Mouse (Mus musculus) limb, embryonic 15.5 days (tissue): ENCODE measurements around the gene Rccd1. TPM values are rescaled to one million over a fixed set of nuclear protein-coding genes. Genes with fewer than 3 reads are reported as not detected.
A peak's percentile ranks its signal among the peaks of the same experiment; 100 is the strongest.

Experiments
- ATAC-seq: fragments of 200-750 bp; cut with Nextera tagmentation; 2 replicates; pipeline ENCODE4 v1.8.0; 2017; ENCODE audit warnings: low read depth, moderate TSS enrichment; ENCODE audit not compliant: insufficient number of reproducible peaks, low FRiP score, low TSS enrichment
- H3K27ac ChIP-seq: fragments of 300-500 bp; sonication (generic); 2 replicates; pipeline ENCODE4 v1.5.1; 2015; ENCODE audit warnings: moderate library complexity, mild to moderate bottlenecking, inconsistent platforms
- H3K27me3 ChIP-seq: fragments of 300-500 bp; sonication (generic); 2 replicates; pipeline ENCODE4 v1.6.1; 2015; ENCODE audit warnings: inconsistent platforms
- H3K36me3 ChIP-seq: fragments of 300-500 bp; sonication (generic); 2 replicates; pipeline ENCODE4 v1.6.1; 2015; ENCODE audit warnings: inconsistent platforms
- H3K4me1 ChIP-seq: fragments of 300-500 bp; sonication (generic); 2 replicates; pipeline ENCODE4 v1.6.1; 2015; ENCODE audit warnings: inconsistent platforms
- H3K4me2 ChIP-seq: fragments of 300-500 bp; sonication (generic); 2 replicates; pipeline ENCODE4 v1.6.1; 2015; ENCODE audit warnings: mild to moderate bottlenecking, inconsistent platforms
- H3K4me3 ChIP-seq: fragments of 300-500 bp; sonication (generic); 2 replicates; pipeline ENCODE4 v1.5.1; 2015; ENCODE audit warnings: mild to moderate bottlenecking, inconsistent platforms
- H3K9ac ChIP-seq: fragments of 300-500 bp; sonication (generic); 2 replicates; pipeline ENCODE4 v1.6.1; 2015; ENCODE audit warnings: inconsistent platforms
- H3K9me3 ChIP-seq: fragments of 300-500 bp; sonication (generic); 2 replicates; pipeline ENCODE4 v1.6.1; 2016; ENCODE audit warnings: inconsistent platforms
- WGBS: fragments of 180-500 bp; shearing (Covaris S2); methylation state at CpG from one replicate; pipeline ENCODE4 v1.1.7; 2015; 5-methylcytosine and 5-hydroxymethylcytosine counted together
- polyA plus RNA-seq: library from polyadenylated mRNA; unstranded; fragments of >200 nt; fragmentation: Nextera tagmentation; extraction: Ambion mirVana; gene quantifications from 2 replicates; pipeline ENCODE4 v1.2.1, GENCODE M21; 2015

Gene Rccd1
- 8.0 and 9.5 TPM in 2 replicates for polyA plus RNA-seq

- peak within 1 kb of the TSS; percentile 72 for H3K4me2 ChIP-seq
- no peaks in the 10 kb centered on the region for H3K27me3 ChIP-seq
- no peaks in the 10 kb centered on the region for H3K9me3 ChIP-seq
- peak; percentile 98 for ATAC-seq
- H3K4me1 ChIP-seq: peaks cover 18% of the 10 kb centered on the region
- H3K9ac ChIP-seq: peak within 1 kb of the TSS; percentile 51
- WGBS: 1% methylated on average over 38 of the region's 38 CpGs
- peak within 1 kb of the TSS; percentile 93 for H3K27ac ChIP-seq
- H3K4me3 ChIP-seq: peak within 1 kb of the TSS; percentile 74
- H3K36me3 ChIP-seq: peaks cover 60% of the 10 kb centered on the region
Observed at GRCm38 (mm10) chr7:80324043-80324815, at the start of gene Rccd1. Gene Rccd1, minus strand, starts transcription at chr7:80324454.

- Histone ChIP-seq H3K9me3 (no peaks in the 10 kb centered on the region), H3K36me3 (peaks cover 5% of the 10 kb centered on the region; the same call in 1 of the 2 replicates), H3K27ac (no peak overlapping the region), H3K4me1 (peaks cover 16% of the 10 kb centered on the region), H3K4me3 (no peak overlapping the region), H3K4me2 (no peak overlapping the region), H3K27me3 (no peaks in the 10 kb centered on the region), H3K9ac (peak overlapping the region; percentile 1; the same call in 1 of the 2 replicates)
- 68% methylated on average over 12 of the region's 12 CpGs for WGBS
- ATAC-seq: no peak
Observed at GRCm38 (mm10) chr7:80373850-80374249, 49.6 kb upstream of the Rccd1 start.

DNA sequence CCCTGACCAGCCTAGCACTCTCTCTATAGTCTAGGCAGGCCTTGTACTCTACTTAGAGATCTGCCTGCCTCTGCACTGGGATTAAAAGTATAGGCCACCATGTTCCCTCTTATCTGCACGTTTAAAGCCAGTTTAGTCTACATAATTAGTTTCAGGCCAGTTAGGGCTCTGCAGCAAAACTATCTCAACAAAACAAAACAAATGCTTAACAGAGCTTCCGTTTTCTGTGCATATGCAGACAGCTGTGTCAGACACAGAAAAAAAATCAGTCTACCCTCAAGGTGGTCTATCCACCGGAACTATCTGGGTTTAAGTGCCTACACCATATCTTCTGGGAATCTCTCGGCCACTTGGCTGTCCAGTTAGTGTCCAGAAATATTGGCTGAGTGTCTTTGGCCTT lies 49.1 kb upstream of the Rccd1 start:
- no peak for ATAC-seq
- no peaks in the 10 kb centered on the region for H3K9me3 ChIP-seq
- H3K36me3 ChIP-seq: peaks cover 4% of the 10 kb centered on the region; the same call in 1 of the 2 replicates
- no peak overlapping the region for H3K4me3 ChIP-seq
- no peaks in the 10 kb centered on the region for H3K27me3 ChIP-seq
- 70% methylated on average over 4 of the region's 4 CpGs for WGBS
- no peak overlapping the region for H3K4me2 ChIP-seq
- no peak overlapping the region for H3K9ac ChIP-seq
- H3K4me1 ChIP-seq: peaks cover 16% of the 10 kb centered on the region
- no peak overlapping the region for H3K27ac ChIP-seq

- no peaks in the 10 kb centered on the region for H3K9me3 ChIP-seq
- H3K9ac ChIP-seq: no peak overlapping the region
- H3K4me2 ChIP-seq: no peak overlapping the region
- WGBS: 47% methylated on average over 2 of the region's 2 CpGs
- no peak overlapping the region for H3K4me3 ChIP-seq
- ATAC-seq: no peak
- no peak overlapping the region for H3K27ac ChIP-seq
- H3K27me3 ChIP-seq: no peaks in the 10 kb centered on the region
- peaks cover 9% of the 10 kb centered on the region for H3K36me3 ChIP-seq
- H3K4me1 ChIP-seq: peaks cover 16% of the 10 kb centered on the region
Observed at GRCm38 (mm10) chr7:80372667-80373066, 48.4 kb upstream of the Rccd1 start.

DNA sequence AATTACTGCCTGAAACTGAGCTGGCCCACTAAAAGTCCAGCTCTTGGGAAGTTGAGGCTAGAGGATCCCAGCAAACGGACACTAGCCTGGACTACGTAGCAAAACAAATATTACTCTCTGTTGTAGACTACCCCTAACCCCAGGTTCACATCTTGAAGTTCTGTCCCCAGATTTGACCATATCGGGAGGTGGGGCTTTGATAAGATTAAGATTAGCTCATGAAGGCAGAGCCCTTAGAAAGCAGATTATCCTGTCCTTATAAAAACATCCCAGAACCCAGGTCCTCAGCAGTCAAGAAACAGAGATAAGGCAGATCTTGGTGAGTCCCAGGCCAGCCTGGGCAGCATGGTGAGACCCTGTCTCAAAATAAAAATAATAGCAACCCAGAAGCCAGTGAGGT lies 47.9 kb upstream of the Rccd1 start:
- ATAC-seq: no peak
- 85% methylated on average over 3 of the region's 3 CpGs for WGBS
- no peak overlapping the region for H3K4me2 ChIP-seq

DNA sequence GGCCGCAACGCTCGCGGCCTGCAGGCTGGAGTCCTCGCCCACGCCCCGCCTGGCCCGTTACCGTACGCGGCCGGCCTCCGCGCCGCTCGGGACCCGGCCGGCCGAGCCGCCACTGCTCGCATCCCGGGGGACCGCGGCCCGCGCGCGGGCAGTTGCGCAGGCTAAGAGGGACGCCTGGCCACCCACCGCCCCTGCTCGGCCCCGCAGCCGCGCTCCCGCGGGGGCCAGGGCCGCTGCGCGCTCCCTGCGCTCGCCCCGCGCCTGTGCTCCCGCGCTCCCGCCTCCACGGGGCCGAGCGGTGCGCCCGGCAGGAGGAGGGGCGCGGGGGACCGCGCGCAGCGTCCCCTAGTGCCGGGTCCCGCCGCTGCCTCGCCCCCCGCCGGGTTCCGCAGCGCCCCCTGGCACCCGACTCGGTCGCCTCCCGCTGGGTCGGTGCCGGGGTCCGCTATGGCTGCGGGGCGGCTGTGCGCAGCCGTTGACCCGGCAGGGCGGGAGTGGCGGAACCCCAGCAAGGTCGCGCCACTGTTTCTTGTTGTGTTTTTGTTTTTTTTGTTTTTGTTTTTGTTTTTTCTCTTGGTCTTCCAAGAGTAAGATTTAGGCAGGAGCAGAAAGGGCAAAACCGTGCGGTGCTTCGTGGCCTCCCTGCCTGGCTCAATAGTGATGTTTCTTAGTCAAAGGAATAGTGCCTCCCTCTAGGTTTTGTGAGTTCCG lies 46.9 kb upstream of the Rccd1 start, which contains the start of gene Man2a2:
Gene Man2a2 (minus strand): TSS at position 335 of the 711 bp plus-strand sequence.
- H3K9me3 ChIP-seq: no peaks in the 10 kb centered on the region
- peak within 1 kb of the TSS; percentile 87 for H3K9ac ChIP-seq
- peaks cover 23% of the 10 kb centered on the region for H3K36me3 ChIP-seq
- peak; percentile 71 for ATAC-seq
- peak within 1 kb of the TSS; percentile 77 for H3K4me2 ChIP-seq
- WGBS: under 1% methylated on average over 59 of the region's 86 CpGs
- H3K4me3 ChIP-seq: peak within 1 kb of the TSS; percentile 89
- H3K27me3 ChIP-seq: no peaks in the 10 kb centered on the region
- H3K4me1 ChIP-seq: peaks cover 16% of the 10 kb centered on the region
- peak within 1 kb of the TSS; percentile 88 for H3K27ac ChIP-seq

More for the DNA sequence above, 47.9 kb upstream of the Rccd1 start:
- peaks cover 14% of the 10 kb centered on the region for H3K36me3 ChIP-seq
- no peak overlapping the region for H3K9ac ChIP-seq
- peaks cover 16% of the 10 kb centered on the region for H3K4me1 ChIP-seq
- H3K4me3 ChIP-seq: no peak overlapping the region
- H3K27me3 ChIP-seq: no peaks in the 10 kb centered on the region
- H3K9me3 ChIP-seq: no peaks in the 10 kb centered on the region
- no peak overlapping the region for H3K27ac ChIP-seq

DNA sequence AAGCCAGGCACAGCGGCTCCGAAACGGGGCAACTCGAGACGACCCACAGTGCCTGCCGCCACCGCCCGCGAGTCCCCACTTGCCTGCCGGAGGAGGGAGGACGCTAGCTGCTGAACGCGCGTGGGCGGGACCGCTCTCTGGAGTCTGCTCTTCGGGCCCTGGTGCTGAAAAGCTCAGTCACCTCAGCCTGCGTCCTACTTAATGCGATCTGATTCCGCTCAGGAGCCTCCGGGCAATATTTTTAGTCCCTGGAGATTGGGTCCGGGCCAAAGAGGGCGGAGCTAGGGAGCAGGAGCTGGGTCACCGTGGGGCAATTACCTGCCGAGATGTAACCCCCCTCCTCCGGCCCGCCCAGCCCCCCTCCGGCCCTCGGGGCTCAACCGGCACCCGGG lies 46.4 kb upstream of the Rccd1 start:
- peak overlapping the region; percentile 87 for H3K9ac ChIP-seq

DNA sequence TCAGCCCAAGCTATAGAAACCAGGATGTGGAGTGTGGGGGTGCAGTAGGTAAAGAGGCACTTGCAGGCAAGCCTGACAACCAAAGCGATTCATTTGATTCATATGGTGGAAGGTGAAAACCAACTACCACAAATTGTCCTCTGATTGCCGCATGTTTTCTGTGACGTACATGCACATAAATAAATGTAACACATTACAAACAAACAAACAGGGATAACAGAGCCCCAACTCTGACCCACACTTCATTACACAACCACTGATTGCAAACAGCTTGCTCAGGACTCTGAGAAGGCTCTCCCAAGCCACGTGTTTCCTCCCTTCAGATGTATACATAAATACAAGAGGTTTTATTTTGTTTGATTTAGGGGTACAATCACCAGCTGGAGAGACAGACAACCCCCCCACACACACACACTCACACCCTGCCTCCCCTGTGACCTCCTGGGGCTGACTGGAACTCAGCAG lies 45.7 kb upstream of the Rccd1 start:
- 18% methylated on average over 4 of the region's 4 CpGs for WGBS
- H3K9ac ChIP-seq: peak overlapping the region; percentile 87
- H3K9me3 ChIP-seq: no peaks in the 10 kb centered on the region
- H3K4me2 ChIP-seq: peak overlapping the region; percentile 77
- H3K36me3 ChIP-seq: peaks cover 28% of the 10 kb centered on the region
- ATAC-seq: no peak
- H3K4me1 ChIP-seq: peaks cover 16% of the 10 kb centered on the region
- no peaks in the 10 kb centered on the region for H3K27me3 ChIP-seq
- H3K27ac ChIP-seq: peak overlapping the region; percentile 88
- peak overlapping the region; percentile 89 for H3K4me3 ChIP-seq

More for the DNA sequence above, 46.4 kb upstream of the Rccd1 start:
- H3K4me3 ChIP-seq: peak overlapping the region; percentile 89
- H3K4me1 ChIP-seq: peaks cover 16% of the 10 kb centered on the region
- peak overlapping the region; percentile 88 for H3K27ac ChIP-seq
- peak; percentile 57; the same call in 1 of the 2 replicates for ATAC-seq
- peak overlapping the region; percentile 77 for H3K4me2 ChIP-seq
- 0% methylated on average over 29 of the region's 31 CpGs for WGBS
- peaks cover 28% of the 10 kb centered on the region for H3K36me3 ChIP-seq
- H3K27me3 ChIP-seq: no peaks in the 10 kb centered on the region
- no peaks in the 10 kb centered on the region for H3K9me3 ChIP-seq

DNA sequence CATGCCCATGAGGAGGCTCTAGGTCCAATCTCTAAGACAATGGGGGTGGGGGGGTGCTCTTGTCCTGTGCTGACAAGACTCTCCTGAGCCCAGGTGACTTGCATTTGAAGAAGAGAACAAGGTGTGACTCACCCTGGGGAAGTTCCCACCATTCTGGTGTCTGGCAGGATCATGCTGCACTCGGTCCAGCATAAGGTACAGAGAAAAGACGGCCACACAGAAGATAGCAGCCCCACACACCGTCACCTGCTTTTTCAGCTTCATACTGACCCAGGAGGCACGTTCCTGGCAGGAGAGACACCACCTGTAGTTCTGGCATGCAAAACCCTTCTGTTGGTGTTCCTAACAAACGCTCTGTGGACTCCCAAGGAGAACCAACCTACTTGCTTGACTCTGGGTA lies 45.2 kb upstream of the Rccd1 start:
- Histone ChIP-seq H3K27me3 (no peaks in the 10 kb centered on the region), H3K4me2 (peak overlapping the region; percentile 77), H3K36me3 (peaks cover 33% of the 10 kb centered on the region), H3K27ac (0 out of 2 replicates have a peak overlapping the region, but pooled peaks have one; percentile 88), H3K4me3 (peak overlapping the region; percentile 89), H3K9me3 (no peaks in the 10 kb centered on the region), H3K9ac (no peak overlapping the region), H3K4me1 (peaks cover 16% of the 10 kb centered on the region)
- ATAC-seq: no peak
- 53% methylated on average over 5 of the region's 5 CpGs for WGBS

DNA sequence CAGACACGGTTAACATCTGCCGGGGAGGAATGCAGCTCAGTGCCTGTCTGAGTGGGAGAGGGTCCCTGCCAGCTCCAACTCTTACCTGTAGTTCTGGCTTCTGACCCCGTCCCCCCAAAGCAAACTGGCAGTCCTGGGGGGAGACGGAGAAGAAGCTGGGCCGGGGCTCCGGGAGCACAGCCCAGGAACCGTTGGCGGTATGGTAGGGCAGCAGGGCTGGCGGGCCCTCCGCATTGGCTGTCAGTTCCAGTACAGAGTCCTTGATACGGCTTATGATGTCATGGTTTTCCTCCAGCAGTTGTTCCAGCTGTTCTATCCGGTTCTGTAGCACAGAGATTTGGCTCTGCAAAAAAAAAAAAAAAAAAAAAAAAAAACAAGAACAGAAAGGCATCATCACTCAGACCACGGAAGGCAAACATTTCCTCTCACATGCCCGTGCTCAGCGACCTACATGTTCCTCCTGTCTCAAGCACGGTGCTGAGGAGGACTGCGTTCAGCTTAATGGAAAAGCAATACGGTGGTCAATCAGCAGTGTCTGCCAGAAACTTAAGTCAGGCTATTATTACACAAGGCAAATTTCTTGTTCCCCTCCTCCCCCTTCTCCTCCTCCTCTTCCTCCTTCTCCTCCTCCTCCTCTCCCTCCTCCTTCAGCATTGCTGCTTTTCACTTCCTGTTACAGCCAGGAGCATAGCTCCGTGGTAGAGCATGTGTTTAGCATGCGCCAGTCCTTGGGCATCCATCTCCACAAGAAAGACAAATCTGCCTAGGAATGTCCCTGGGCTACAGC lies 44.6 kb upstream of the Rccd1 start:
- 71% methylated on average over 20 of the region's 20 CpGs for WGBS
- Histone ChIP-seq H3K36me3 (peaks cover 40% of the 10 kb centered on the region), H3K4me3 (no peak overlapping the region), H3K9ac (no peak overlapping the region), H3K27me3 (no peaks in the 10 kb centered on the region), H3K27ac (no peak overlapping the region), H3K9me3 (no peaks in the 10 kb centered on the region), H3K4me2 (peak overlapping the region; percentile 77), H3K4me1 (peaks cover 12% of the 10 kb centered on the region)
- no peak for ATAC-seq

- H3K4me3 ChIP-seq: no peak overlapping the region
- peaks cover 12% of the 10 kb centered on the region for H3K4me1 ChIP-seq
- peaks cover 48% of the 10 kb centered on the region for H3K36me3 ChIP-seq
- H3K9me3 ChIP-seq: no peaks in the 10 kb centered on the region
- no peak for ATAC-seq
- 85% methylated on average over 9 of the region's 9 CpGs for whole genome bisulfite sequencing
- no peak overlapping the region for H3K27ac ChIP-seq
- H3K9ac ChIP-seq: no peak overlapping the region
- no peaks in the 10 kb centered on the region for H3K27me3 ChIP-seq
- no peak overlapping the region for H3K4me2 ChIP-seq
Observed at GRCm38 (mm10) chr7:80368009-80368408, 43.8 kb upstream of the Rccd1 start.
